Mouse (Mus musculus): ENCODE measurements around the gene Gtpbp3.

GRCm38 (mm10) chr8:71474344-71474743 lies 13.6 kb upstream of the Gtpbp3 start:
- TF ChIP-seq CTCF (IDR thresholded peaks at IDR 0.05; ENCODE audit: borderline replicate concordance, control insufficient read depth, extremely low read depth, insufficient read depth, low read length, poor library complexity) (no peak), POLR2A (IDR thresholded peaks at IDR 0.05; ENCODE audit: control insufficient read depth, extremely low read depth, insufficient read depth, low read length, poor library complexity) (no peak)
